Mouse (Mus musculus) liver, adult 2 months (tissue): Measurements from ENCODE around the gene AU021092.

ENCODE experiments used
- CTCF ChIP-seq: fragments of 200-500 bp; IDR thresholded peaks from 2 replicates; pipeline ENCODE4 v1.5.1; 2011; ENCODE audit warnings: low read depth, low read length, control low read depth
- POLR2A ChIP-seq: fragments of 200-500 bp; IDR thresholded peaks from 2 replicates; pipeline ENCODE4 v1.6.1; 2011; ENCODE audit warnings: low read length, control low read depth; ENCODE audit not compliant: insufficient read depth; ENCODE audit errors: extremely low read depth

DNA sequence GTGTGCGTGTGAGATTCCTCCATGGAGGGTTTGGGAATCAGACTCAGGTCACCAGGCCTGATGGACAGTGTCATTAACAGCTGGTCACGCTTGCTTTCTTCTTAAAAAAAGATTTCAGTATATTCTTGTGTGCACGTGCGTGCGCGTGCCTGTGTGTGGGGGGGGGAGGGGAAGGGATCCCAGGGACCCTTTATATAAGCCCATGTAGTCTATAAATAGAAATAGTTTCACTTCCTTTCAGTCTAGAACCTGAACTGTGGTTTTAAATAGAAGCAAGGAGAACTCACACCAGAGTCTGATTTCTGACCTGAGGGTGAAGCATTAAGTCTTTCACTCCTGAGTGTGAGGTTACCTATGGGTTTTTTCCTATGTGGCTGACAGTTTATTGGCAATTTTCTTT is 57.8 kb downstream of the AU021092 start:
- no peak for TF ChIP-seq CTCF
- no peak for TF ChIP-seq POLR2A
